Mouse (Mus musculus) MEL (cell line): ENCODE data around the gene Nf2. TPM values are rescaled to one million over a fixed set of nuclear protein-coding genes. Genes with fewer than 3 reads are reported as not detected.

ENCODE experiments used
- DNase-seq: peaks from one replicate; pipeline ENCODE4 v3.0.0; 2011; ENCODE audit warnings: low read depth, low spot score
- H3K27ac ChIP-seq: 2 replicates; pipeline ENCODE4 v1.5.1; 2012; ENCODE audit warnings: low read depth, mild to moderate bottlenecking, control low read depth, low read length, moderate library complexity; ENCODE audit not compliant: control insufficient read depth
- H3K27me3 ChIP-seq, 2 experiments: fragments of 150-350 bp in 1 of 2; sonication (generic) in 1 of 2; 2 replicates each; pipeline ENCODE4 v1.6.1; 2012; ENCODE audit warnings: low read length in 2 of 2, mild to moderate bottlenecking in 2 of 2, improper control_type of control experiment in 1 of 2, moderate library complexity in 1 of 2; ENCODE audit not compliant: insufficient read depth in 2 of 2, control insufficient read depth in 1 of 2
- H3K36me3 ChIP-seq, 2 experiments: 2 replicates each; pipeline ENCODE4 v1.6.1; 2012 to 2014; ENCODE audit warnings: low read length in 2 of 2, improper control_type of control experiment in 1 of 2, inconsistent platforms in 1 of 2, mild to moderate bottlenecking in 1 of 2; ENCODE audit not compliant: insufficient read depth in 2 of 2, control insufficient read depth in 1 of 2
- H3K4me1 ChIP-seq, 2 experiments: fragments of 150-350 bp in 1 of 2; sonication (generic) in 1 of 2; 2 replicates each; pipeline ENCODE4 v1.6.1; 2012; ENCODE audit warnings: low read length in 2 of 2, improper control_type of control experiment in 1 of 2, mild to moderate bottlenecking in 1 of 2; ENCODE audit not compliant: insufficient read depth in 2 of 2, control insufficient read depth in 1 of 2
- H3K4me3 ChIP-seq, 2 experiments: fragments of 150-350 bp in 1 of 2; sonication (generic) in 1 of 2; 2 replicates each; pipeline ENCODE4 v1.5.1; 2012; ENCODE audit warnings: low read depth in 2 of 2, low read length in 2 of 2, mild to moderate bottlenecking in 2 of 2, moderate library complexity in 2 of 2, control low read depth in 1 of 2, improper control_type of control experiment in 1 of 2; ENCODE audit not compliant: control insufficient read depth in 1 of 2, insufficient read depth in 1 of 2
- H3K79me2 ChIP-seq: 2 replicates; pipeline ENCODE4 v1.6.1; 2012; ENCODE audit warnings: mild to moderate bottlenecking, low read length, moderate library complexity; ENCODE audit not compliant: control insufficient read depth, poor library complexity, insufficient read depth
- H3K9ac ChIP-seq: 2 replicates; pipeline ENCODE4 v1.6.1; 2012; ENCODE audit warnings: low read depth, mild to moderate bottlenecking, control low read depth, low read length, moderate library complexity; ENCODE audit not compliant: control insufficient read depth, poor library complexity, severe bottlenecking
- H3K9me3 ChIP-seq: fragments of 150-350 bp; sonication (generic); replicated peaks from 2 replicates; pipeline ENCODE4 v1.6.1; 2012; ENCODE audit warnings: mild to moderate bottlenecking, low read length, improper control_type of control experiment, moderate library complexity; ENCODE audit not compliant: insufficient read depth
- EP300 ChIP-seq, 2 experiments: IDR thresholded peaks; 2 replicates each; pipeline ENCODE4 v1.6.1; 2011; ENCODE audit warnings: improper control_type of control experiment in 2 of 2, low read length in 2 of 2, low read depth in 1 of 2, mild to moderate bottlenecking in 1 of 2
- GABPA ChIP-seq: IDR thresholded peaks from 2 replicates; pipeline ENCODE4 v1.6.1; 2012; ENCODE audit warnings: low read depth, mild to moderate bottlenecking, inconsistent platforms, low read length, improper control_type of control experiment, moderate library complexity
- JUND ChIP-seq: IDR thresholded peaks from 2 replicates; pipeline ENCODE4 v1.6.1; 2011; ENCODE audit warnings: low read depth, mild to moderate bottlenecking, improper control_type of control experiment, low read length
- MAFK ChIP-seq: IDR thresholded peaks from 2 replicates; pipeline ENCODE4 v1.6.1; 2011; ENCODE audit warnings: low read depth, mild to moderate bottlenecking, low read length, improper control_type of control experiment, borderline replicate concordance
- MEF2A ChIP-seq: IDR thresholded peaks from 2 replicates; pipeline ENCODE4 v1.6.1; 2014; ENCODE audit warnings: low read depth, mild to moderate bottlenecking, inconsistent platforms, low read length, improper control_type of control experiment; ENCODE audit not compliant: poor library complexity, insufficient replicate concordance, severe bottlenecking; ENCODE audit errors: extremely low read depth
- MYC ChIP-seq: IDR thresholded peaks from 2 replicates; pipeline ENCODE4 v1.6.1; 2011; ENCODE audit warnings: low read depth, mild to moderate bottlenecking, low read length, improper control_type of control experiment, moderate library complexity
- NELFE ChIP-seq: IDR thresholded peaks from 2 replicates; pipeline ENCODE4 v1.6.1; 2011; ENCODE audit warnings: low read depth, low read length, improper control_type of control experiment
- NRF1 ChIP-seq: IDR thresholded peaks from 2 replicates; pipeline ENCODE4 v1.6.1; 2014; ENCODE audit warnings: low read depth, mild to moderate bottlenecking, inconsistent platforms, low read length, improper control_type of control experiment, moderate library complexity; ENCODE audit not compliant: poor library complexity, insufficient read depth, severe bottlenecking
- POLR2A ChIP-seq, 2 experiments: IDR thresholded peaks; 2 replicates each; pipeline ENCODE4 v1.6.1; 2011 to 2012; ENCODE audit warnings: low read length in 2 of 2, mild to moderate bottlenecking in 2 of 2, control low read depth in 1 of 2, improper control_type of control experiment in 1 of 2, low read depth in 1 of 2, moderate library complexity in 1 of 2; ENCODE audit not compliant: control insufficient read depth in 1 of 2, insufficient read depth in 1 of 2, poor library complexity in 1 of 2
- POLR2AphosphoS2 ChIP-seq: IDR thresholded peaks from 2 replicates; pipeline ENCODE4 v1.6.1; 2011; ENCODE audit warnings: low read length, improper control_type of control experiment
- POLR2AphosphoS5 ChIP-seq: IDR thresholded peaks from 2 replicates; pipeline ENCODE4 v1.6.1; 2012; ENCODE audit warnings: low read depth, borderline replicate concordance, mild to moderate bottlenecking, inconsistent platforms, low read length, moderate library complexity, mixed read lengths
- RCOR1 ChIP-seq: IDR thresholded peaks from 2 replicates; pipeline ENCODE4 v1.6.1; 2012; ENCODE audit warnings: low read depth, mild to moderate bottlenecking, inconsistent platforms, low read length, improper control_type of control experiment
- SIN3A ChIP-seq: IDR thresholded peaks from 2 replicates; pipeline ENCODE4 v1.6.1; 2012; ENCODE audit warnings: low read length, improper control_type of control experiment, inconsistent platforms
- SMC3 ChIP-seq: IDR thresholded peaks from 2 replicates; pipeline ENCODE4 v1.6.1; 2011; ENCODE audit warnings: low read depth, low read length, improper control_type of control experiment
- TCF12 ChIP-seq: IDR thresholded peaks from 2 replicates; pipeline ENCODE4 v1.6.1; 2014; ENCODE audit warnings: low read depth, mild to moderate bottlenecking, inconsistent platforms, low read length, improper control_type of control experiment, moderate library complexity
- USF1 ChIP-seq: IDR thresholded peaks from 2 replicates; pipeline ENCODE4 v1.6.1; 2014; ENCODE audit warnings: low read depth, mild to moderate bottlenecking, inconsistent platforms, low read length, improper control_type of control experiment, moderate library complexity
- USF2 ChIP-seq, 2 experiments: IDR thresholded peaks; 2 replicates each; pipeline ENCODE4 v1.6.1; 2011 to 2012; ENCODE audit warnings: improper control_type of control experiment in 2 of 2, low read length in 2 of 2, borderline replicate concordance in 1 of 2, inconsistent platforms in 1 of 2, low read depth in 1 of 2, mild to moderate bottlenecking in 1 of 2; ENCODE audit not compliant: insufficient read depth in 1 of 2
- ZC3H11A ChIP-seq: IDR thresholded peaks from 2 replicates; pipeline ENCODE4 v1.6.1; 2012; ENCODE audit warnings: low read depth, mild to moderate bottlenecking, inconsistent platforms, low read length, improper control_type of control experiment
- polyA plus RNA-seq, 2 experiments: library from polyadenylated mRNA; stranded (reverse) in 1 of 2; unstranded in 1 of 2; fragments of >175 nt in 1 of 2; fragments of >200 nt in 1 of 2; gene quantifications; 2 replicates each; pipeline versions ENCODE4 v1.2.1 to v1.2.4; 2012; ENCODE audit warnings: low replicate concordance in 2 of 2, low read depth in 1 of 2; ENCODE audit not compliant: insufficient read length in 2 of 2, insufficient read depth in 1 of 2, missing spikeins in 1 of 2
- total RNA-seq: library from RNA; depleted of rRNA; stranded (reverse); fragments of 300-350 nt; gene quantifications from 2 replicates; pipeline ENCODE4 v1.2.3, GENCODE M21; 2012

The Nf2 gene
- total and polyA plus RNA-seq, 3 experiments = 73.6 to 246 (median 95.6) TPM

DNA sequence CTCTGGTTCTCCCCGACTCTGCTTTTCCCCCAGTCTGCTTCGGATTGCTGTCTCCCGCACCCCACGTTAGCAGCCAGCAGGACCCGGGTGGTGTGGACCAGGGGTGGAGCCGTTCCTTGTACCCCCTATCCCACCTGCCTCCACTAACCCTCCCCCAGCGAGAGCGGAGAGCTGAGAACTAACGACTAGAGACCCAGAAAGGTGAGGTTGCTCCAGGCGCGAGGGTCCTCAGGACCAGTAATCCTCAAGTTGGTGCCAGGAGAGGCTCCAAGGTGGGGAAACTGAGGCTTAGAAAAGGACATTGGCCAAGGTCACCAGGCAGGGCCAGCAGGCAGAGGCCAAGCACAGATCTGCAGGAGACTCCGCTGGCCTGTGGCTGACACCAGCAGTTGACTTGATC, 102.1 kb downstream of the Nf2 start:
- Histone ChIP-seq H3K79me2 (no peaks in the 10 kb centered on the region), H3K4me3 (no peak overlapping the region), H3K9ac (no peak overlapping the region), H3K27ac (no peak overlapping the region), H3K9me3 (no peaks in the 10 kb centered on the region), H3K36me3 (no peaks in the 10 kb centered on the region), H3K27me3 (no peaks in the 10 kb centered on the region), H3K4me1 (no peaks in the 10 kb centered on the region)
- no peak for DNase-seq
- TF ChIP-seq EP300 (IDR thresholded peaks at IDR 0.05; ENCODE audit: low read depth in 1 of 2, low read length in 2 of 2) (no peak), NELFE (no peak), USF2 (IDR thresholded peaks at IDR 0.05; ENCODE audit: borderline replicate concordance in 1 of 2, insufficient read depth in 1 of 2, low read depth in 1 of 2, low read length in 2 of 2) (no peak), TCF12 (no peak), POLR2AphosphoS5 (no peak), MAFK (no peak), MEF2A (no peak), ZC3H11A (no peak), POLR2AphosphoS2 (no peak), USF1 (no peak), GABPA (no peak), SIN3A (no peak), SMC3 (no peak), MYC (no peak), JUND (no peak), NRF1 (no peak)

DNA sequence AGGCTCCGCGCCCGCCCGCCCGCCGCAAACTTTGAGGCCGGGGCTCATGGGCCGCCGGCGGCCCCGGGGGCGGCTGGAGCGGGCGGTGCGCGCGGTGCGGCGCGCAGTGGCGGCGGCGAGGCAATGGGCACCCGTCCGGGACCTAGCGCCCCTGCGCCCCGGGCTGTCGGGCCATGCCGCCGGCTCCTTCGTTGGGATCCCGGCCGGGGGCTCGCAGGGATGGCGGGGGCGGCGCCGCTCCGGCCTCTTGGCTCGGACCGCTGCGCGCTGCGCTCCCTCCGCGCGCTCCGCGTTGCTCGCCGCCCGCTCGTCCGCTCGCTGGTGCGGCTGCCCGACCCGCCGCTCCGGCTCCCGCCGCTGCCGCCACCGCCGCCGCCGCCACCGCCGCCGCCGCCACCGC, 102.6 kb downstream of the Nf2 start, which contains the start of gene Cabp7:
Gene Cabp7 (minus strand): TSS at position 46 of the 400 bp plus-strand sequence.
- Histone ChIP-seq H3K9ac (no peak within 1 kb of the TSS), H3K36me3 (no peaks in the 10 kb centered on the region), H3K4me3 (no peak within 1 kb of the TSS), H3K27me3 (peaks cover 0 to 2% of the 10 kb centered on the region in 2 experiments; a peak in 1 of 4 replicates), H3K27ac (no peak within 1 kb of the TSS), H3K9me3 (no peaks in the 10 kb centered on the region), H3K4me1 (no peaks in the 10 kb centered on the region), H3K79me2 (no peaks in the 10 kb centered on the region)
- no peak for DNase-seq
- TF ChIP-seq USF1 = no peak
- no peak for TF ChIP-seq RCOR1
- TF ChIP-seq NRF1 = no peak
- TF ChIP-seq GABPA = no peak
- no peak for TF ChIP-seq POLR2A (IDR thresholded peaks at IDR 0.05; ENCODE audit: control insufficient read depth in 1 of 2, insufficient read depth in 1 of 2, low read depth in 1 of 2, low read length in 2 of 2, poor library complexity in 1 of 2)
- TF ChIP-seq POLR2AphosphoS5 = no peak
